Mouse (Mus musculus) G1E (cell line): Measurements from ENCODE around the gene Inca1.

ENCODE experiments used
- CTCF ChIP-seq: IDR thresholded peaks from 2 replicates; pipeline ENCODE4 v1.5.1; 2012; ENCODE audit warnings: low read depth, low read length, inconsistent platforms, mixed read lengths
- POLR2AphosphoS5 ChIP-seq: IDR thresholded peaks from 2 replicates; pipeline ENCODE4 v1.6.1; 2012; ENCODE audit warnings: low read depth, low read length, inconsistent platforms; ENCODE audit not compliant: insufficient replicate concordance
- TAL1 ChIP-seq: conservative IDR thresholded peaks from 2 replicates; pipeline ENCODE4 v1.6.1; 2012; ENCODE audit warnings: low read depth, low read length, inconsistent platforms, mixed read lengths

GRCm38 (mm10) chr11:70700613-70701012 lies 658 bp upstream of the Inca1 start:
- TF ChIP-seq CTCF (no peak), TAL1 (no peak), POLR2AphosphoS5 (no peak)
